Mouse (Mus musculus) stomach, embryonic 16.5 days (tissue): ENCODE measurements around the gene Gm10718. TPM values are rescaled to one million over a fixed set of nuclear protein-coding genes. Genes with fewer than 3 reads are reported as not detected.
"Not testable (repeated sequence)": the region's sequence is repeated elsewhere in the genome, so short reads cannot be mapped to it uniquely, and the experiment has no call there.

ENCODE experiments used
- ATAC-seq: fragments of 200-750 bp; cut with Nextera tagmentation; 2 replicates; pipeline ENCODE4 v1.8.0; 2017; ENCODE audit warnings: moderate number of reproducible peaks, moderate TSS enrichment; ENCODE audit not compliant: insufficient read depth, low FRiP score
- H3K27ac ChIP-seq: fragments of 300-500 bp; sonication (generic); 2 replicates; pipeline ENCODE4 v1.5.1; 2014; ENCODE audit warnings: low read length
- H3K27me3 ChIP-seq: fragments of 300-500 bp; sonication (generic); 2 replicates; pipeline ENCODE4 v1.6.1; 2014; ENCODE audit warnings: low read length, control low read depth, mixed read lengths; ENCODE audit not compliant: control insufficient read depth, insufficient read depth
- H3K36me3 ChIP-seq: fragments of 300-500 bp; sonication (generic); 2 replicates; pipeline ENCODE4 v1.6.1; 2014; ENCODE audit warnings: low read length; ENCODE audit not compliant: control insufficient read depth, insufficient read depth
- H3K4me1 ChIP-seq: fragments of 300-500 bp; sonication (generic); 2 replicates; pipeline ENCODE4 v1.6.1; 2014; ENCODE audit warnings: low read length, control low read depth, mixed read lengths; ENCODE audit not compliant: control insufficient read depth, insufficient read depth
- H3K4me2 ChIP-seq: fragments of 300-500 bp; sonication (generic); 2 replicates; pipeline ENCODE4 v1.6.1; 2014; ENCODE audit warnings: low read depth, low read length, mixed read lengths
- H3K4me3 ChIP-seq: fragments of 300-500 bp; sonication (generic); replicated peaks from 2 replicates; pipeline ENCODE4 v1.5.1; 2014; ENCODE audit warnings: mild to moderate bottlenecking, low read length
- H3K9ac ChIP-seq: fragments of 300-500 bp; sonication (generic); 2 replicates; pipeline ENCODE4 v1.6.1; 2014; ENCODE audit warnings: low read length
- H3K9me3 ChIP-seq: fragments of 300-500 bp; sonication (generic); replicated peaks from 2 replicates; pipeline ENCODE4 v1.6.1; 2016; ENCODE audit warnings: low read length, control low read depth; ENCODE audit not compliant: control insufficient read depth
- WGBS: fragments of 180-500 bp; shearing (Covaris S2); extraction: QIAGEN DNeasy Blood & Tissue Kit; methylation state at CpG from one replicate; pipeline ENCODE4 v1.1.7; 2014; 5-methylcytosine and 5-hydroxymethylcytosine counted together
- polyA plus RNA-seq: library from polyadenylated mRNA; unstranded; fragments of >200 nt; fragmentation: Nextera tagmentation; extraction: Ambion mirVana; gene quantifications from 2 replicates; pipeline ENCODE4 v1.2.1, GENCODE M21; 2015

Gene Gm10718
- polyA plus RNA-seq, 1 experiment from 2014 or later: 0.32 TPM

DNA sequence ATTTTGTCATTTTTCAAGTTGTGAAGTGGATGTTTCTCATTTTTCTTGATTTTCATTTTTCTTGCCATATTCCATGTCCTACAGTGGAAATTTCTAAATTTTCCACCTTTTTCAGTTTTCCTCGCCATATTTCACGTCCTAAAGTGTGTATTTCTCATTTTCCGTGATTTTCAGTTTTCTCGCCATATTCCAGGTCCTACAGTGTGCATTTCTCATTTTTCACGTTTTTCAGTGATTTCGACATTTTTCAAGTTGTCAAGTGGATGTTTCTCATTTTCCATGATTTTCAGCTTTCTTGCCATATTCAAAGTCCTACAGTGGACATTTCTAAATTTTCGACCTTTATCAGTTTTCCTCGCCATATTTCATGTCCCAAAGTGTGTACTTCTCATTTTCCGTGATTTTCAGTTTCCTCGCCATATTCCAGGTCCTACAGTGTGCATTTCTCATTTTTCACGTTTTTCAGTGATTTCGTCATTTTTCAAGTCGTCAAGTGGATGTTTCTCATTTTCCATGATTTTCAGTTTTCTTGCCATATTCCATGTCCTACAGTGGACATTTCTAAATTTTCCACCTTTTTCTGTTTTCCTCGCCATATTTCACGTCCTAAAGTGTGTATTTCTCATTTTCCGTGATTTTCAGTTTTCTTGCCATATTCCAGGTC is 770 bp downstream of the Gm10718 start:
- WGBS: 65% methylated on average over 14 of the region's 16 CpGs
- ATAC-seq, H3K4me1 ChIP-seq, H3K4me3 ChIP-seq, H3K27me3 ChIP-seq, H3K27ac ChIP-seq, H3K9me3 ChIP-seq, H3K36me3 ChIP-seq, H3K4me2 ChIP-seq, H3K9ac ChIP-seq: not testable (repeated sequence)

DNA sequence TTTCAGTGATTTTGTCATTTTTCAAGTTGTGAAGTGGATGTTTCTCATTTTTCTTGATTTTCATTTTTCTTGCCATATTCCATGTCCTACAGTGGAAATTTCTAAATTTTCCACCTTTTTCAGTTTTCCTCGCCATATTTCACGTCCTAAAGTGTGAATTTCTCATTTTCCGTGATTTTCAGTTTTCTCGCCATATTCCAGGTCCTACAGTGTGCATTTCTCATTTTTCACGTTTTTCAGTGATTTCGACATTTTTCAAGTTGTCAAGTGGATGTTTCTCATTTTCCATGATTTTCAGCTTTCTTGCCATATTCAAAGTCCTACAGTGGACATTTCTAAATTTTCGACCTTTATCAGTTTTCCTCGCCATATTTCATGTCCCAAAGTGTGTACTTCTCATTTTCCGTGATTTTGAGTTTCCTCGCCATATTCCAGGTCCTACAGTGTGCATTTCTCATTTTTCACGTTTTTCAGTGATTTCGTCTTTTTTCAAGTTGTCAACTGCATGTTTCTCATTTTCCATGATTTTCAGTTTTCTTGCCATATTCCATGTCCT is 1.6 kb downstream of the Gm10718 start, which contains the start of gene Gm10717:
TSS of gene Gm10717 (plus strand) at position 506 of the 556 bp plus-strand sequence.
- H3K36me3 ChIP-seq, H3K4me3 ChIP-seq, H3K9me3 ChIP-seq, H3K4me2 ChIP-seq, H3K9ac ChIP-seq, ATAC-seq, H3K4me1 ChIP-seq, H3K27ac ChIP-seq, H3K27me3 ChIP-seq: not testable (repeated sequence)
- 74% methylated on average over 12 of the region's 12 CpGs for WGBS

DNA sequence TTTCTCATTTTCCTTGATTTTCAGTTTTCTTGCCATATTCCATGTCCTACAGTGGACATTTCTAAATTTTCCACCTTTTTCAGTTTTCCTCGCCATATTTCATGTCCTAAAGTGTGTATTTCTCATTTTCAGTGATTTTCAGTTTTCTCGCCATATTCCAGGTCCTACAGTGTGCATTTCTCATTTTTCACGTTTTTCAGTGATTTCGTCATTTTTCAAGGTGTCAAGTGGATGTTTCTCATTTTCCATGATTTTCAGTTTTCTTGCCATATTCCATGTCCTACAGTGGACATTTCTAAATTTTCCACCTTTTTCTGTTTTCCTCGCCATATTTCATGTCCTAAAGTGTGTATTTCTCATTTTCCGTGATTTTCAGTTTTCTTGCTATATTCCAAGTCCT is 2.3 kb downstream of the Gm10718 start:
- not testable (repeated sequence) for H3K27ac ChIP-seq, H3K27me3 ChIP-seq, H3K36me3 ChIP-seq, H3K9me3 ChIP-seq, H3K4me1 ChIP-seq, H3K4me2 ChIP-seq, H3K9ac ChIP-seq, ATAC-seq, H3K4me3 ChIP-seq
- WGBS: 61% methylated on average over 4 of the region's 6 CpGs

DNA sequence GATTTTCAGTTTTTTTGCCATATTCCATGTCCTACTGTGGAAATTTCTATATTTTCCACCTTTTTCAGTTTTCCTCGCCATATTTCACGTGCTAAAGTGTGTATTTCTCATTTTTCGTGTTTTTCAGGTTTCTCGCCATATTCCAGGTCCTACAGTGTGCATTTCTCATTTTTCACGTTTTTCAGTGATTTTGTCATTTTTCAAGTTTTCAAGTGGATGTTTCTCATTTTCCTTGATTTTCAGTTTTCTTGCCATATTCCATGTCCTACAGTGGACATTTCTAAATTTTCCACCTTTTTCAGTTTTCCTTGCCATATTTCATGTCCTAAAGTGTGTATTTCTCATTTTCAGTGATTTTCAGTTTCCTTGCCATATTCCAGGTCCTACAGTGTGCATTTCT is 2.8 kb downstream of the Gm10718 start:
- not testable (repeated sequence) for H3K36me3 ChIP-seq, H3K9me3 ChIP-seq, H3K27me3 ChIP-seq, H3K4me3 ChIP-seq, H3K4me1 ChIP-seq, H3K27ac ChIP-seq, H3K4me2 ChIP-seq, H3K9ac ChIP-seq, ATAC-seq
- WGBS: 73% methylated on average over 5 of the region's 5 CpGs

DNA sequence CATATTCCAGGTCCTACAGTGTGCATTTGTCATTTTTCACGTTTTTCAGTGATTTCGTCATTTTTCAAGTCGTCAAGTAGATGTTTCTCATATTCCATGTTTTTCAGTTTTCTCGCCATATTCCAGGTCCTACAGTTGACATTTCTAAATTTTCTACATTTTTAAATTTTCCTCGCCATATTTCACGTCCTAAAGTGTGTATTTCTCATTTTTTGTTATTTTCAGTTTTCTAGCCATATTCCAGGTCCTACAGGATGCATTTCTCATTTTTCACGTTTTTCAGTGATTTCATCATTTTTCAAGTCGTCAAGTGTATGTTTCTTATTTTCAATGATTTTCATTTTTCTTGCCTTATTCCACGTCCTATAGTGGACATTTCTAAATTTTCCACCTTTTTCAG is 3.4 kb downstream of the Gm10718 start:
- H3K36me3 ChIP-seq, H3K4me1 ChIP-seq, ATAC-seq, H3K9me3 ChIP-seq, H3K4me3 ChIP-seq, H3K9ac ChIP-seq, H3K4me2 ChIP-seq, H3K27me3 ChIP-seq, H3K27ac ChIP-seq: not testable (repeated sequence)
- 67% methylated on average over 9 of the region's 9 CpGs for WGBS

DNA sequence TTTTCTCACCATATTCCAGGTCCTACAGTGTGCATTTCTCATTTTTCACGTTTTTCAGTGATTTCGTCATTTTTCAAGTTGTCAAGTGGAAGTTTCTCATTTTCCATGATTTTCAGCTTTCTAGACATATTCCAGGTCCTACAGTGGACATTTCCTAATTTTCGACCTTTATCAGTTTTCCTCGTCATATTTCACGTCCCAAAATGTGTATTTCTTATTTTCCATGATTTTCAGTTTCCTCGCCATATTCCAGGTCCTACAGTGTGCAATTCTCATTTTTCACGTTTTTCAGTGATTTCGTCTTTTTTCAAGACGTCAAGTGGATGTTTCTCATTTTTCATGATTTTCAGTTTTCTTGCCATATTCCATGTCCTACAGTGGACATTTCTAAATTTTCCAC is 3.9 kb downstream of the Gm10718 start:
- H3K9ac ChIP-seq, ATAC-seq, H3K9me3 ChIP-seq, H3K36me3 ChIP-seq, H3K27ac ChIP-seq, H3K4me3 ChIP-seq, H3K4me1 ChIP-seq, H3K4me2 ChIP-seq, H3K27me3 ChIP-seq: not testable (repeated sequence)
- whole genome bisulfite sequencing: 75% methylated on average over 9 of the region's 9 CpGs

DNA sequence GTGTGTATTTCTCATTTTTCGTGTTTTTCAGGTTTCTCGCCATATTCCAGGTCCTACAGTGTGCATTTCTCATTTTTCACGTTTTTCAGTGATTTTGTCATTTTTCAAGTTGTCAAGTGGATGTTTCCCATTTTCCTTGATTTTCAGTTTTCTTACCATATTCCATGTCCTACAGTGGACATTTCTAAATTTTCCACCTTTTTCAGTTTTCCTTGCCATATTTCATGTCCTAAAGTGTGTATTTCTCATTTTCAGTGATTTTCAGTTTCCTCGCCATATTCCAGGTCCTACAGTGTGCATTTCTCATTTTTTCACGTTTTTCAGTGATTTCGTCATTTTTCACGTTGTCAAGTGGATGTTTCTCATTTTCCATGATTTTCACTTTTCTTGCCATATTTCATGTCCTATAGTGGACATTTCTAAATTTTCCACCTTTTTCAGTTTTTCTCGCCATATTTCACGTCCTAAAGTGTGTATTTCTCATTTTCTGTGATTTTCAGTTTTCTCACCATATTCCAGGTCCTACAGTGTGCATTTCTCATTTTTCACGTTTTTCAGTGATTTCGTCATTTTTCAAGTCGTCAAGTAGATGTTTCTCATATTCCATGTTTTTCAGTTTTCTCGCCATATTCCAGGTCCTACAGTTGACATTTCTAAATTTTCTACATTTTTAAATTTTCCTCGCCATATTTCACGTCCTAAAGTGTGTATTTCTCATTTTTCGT is 6.1 kb downstream of the Gm10718 start:
- not testable (repeated sequence) for H3K9ac ChIP-seq, H3K4me3 ChIP-seq, H3K9me3 ChIP-seq, H3K27ac ChIP-seq, H3K27me3 ChIP-seq, H3K4me2 ChIP-seq, ATAC-seq, H3K4me1 ChIP-seq, H3K36me3 ChIP-seq
- WGBS: 67% methylated on average over 12 of the region's 16 CpGs

DNA sequence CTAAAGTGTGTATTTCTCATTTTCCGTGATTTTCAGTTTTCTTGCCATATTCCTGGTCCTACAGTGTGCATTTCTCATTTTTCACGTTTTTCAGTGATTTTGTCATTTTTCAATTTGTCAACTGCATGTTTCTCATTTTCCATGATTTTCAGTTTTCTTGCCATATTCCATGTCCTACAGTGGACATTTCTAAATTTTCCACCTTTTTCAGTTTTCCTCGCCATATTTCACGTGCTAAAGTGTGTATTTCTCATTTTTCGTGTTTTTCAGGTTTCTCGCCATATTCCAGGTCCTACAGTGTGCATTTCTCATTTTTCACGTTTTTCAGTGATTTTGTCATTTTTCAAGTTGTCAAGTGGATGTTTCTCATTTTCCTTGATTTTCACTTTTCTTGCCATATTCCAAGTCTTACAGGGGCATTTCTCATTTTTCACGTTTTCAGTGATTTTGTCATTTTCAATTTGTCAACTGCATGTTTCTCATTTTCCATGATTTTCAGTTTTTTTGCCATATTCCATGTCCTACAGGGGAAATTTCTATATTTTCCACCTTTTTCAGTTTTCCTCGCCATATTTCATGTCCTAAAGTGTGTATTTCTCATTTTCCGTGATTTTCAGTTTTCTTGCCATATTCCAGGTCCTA is 7.5 kb downstream of the Gm10718 start:
- H3K9ac ChIP-seq, ATAC-seq, H3K27ac ChIP-seq, H3K9me3 ChIP-seq, H3K4me1 ChIP-seq, H3K4me2 ChIP-seq, H3K36me3 ChIP-seq, H3K4me3 ChIP-seq, H3K27me3 ChIP-seq: not testable (repeated sequence)
- 66% methylated on average over 2 of the region's 10 CpGs for WGBS

DNA sequence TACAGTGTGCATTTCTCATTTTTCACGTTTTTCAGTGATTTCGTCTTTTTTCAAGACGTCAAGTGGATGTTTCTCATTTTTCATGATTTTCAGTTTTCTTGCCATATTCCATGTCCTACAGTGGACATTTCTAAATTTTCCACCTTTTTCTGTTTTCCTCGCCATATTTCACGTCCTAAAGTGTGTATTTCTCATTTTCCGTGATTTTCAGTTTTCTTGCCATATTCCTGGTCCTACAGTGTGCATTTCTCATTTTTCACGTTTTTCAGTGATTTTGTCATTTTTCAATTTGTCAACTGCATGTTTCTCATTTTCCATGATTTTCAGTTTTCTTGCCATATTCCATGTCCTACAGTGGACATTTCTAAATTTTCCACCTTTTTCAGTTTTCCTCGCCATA is 11.0 kb downstream of the Gm10718 start, which contains the start of gene Gm17535:
TSS of gene Gm17535 (plus strand) at position 301 of the 400 bp plus-strand sequence.
- not testable (repeated sequence) for H3K9ac ChIP-seq
- no CpG with 5 or more reads among the region's 8 CpGs for WGBS

More for the DNA sequence above, 11.0 kb downstream of the Gm10718 start, which contains the start of gene Gm17535:
- H3K4me1 ChIP-seq, H3K4me3 ChIP-seq, H3K27me3 ChIP-seq, ATAC-seq, H3K36me3 ChIP-seq, H3K27ac ChIP-seq, H3K4me2 ChIP-seq, H3K9me3 ChIP-seq: not testable (repeated sequence)
